Mouse (Mus musculus): ENCODE measurements at regions not wholly inside any gene's neighbourhood (a gene's known extent, or its start where the extent isn't known, plus 50 kb on each side); places are given as distances from the start of the nearest gene placed in this dataset.

DNA sequence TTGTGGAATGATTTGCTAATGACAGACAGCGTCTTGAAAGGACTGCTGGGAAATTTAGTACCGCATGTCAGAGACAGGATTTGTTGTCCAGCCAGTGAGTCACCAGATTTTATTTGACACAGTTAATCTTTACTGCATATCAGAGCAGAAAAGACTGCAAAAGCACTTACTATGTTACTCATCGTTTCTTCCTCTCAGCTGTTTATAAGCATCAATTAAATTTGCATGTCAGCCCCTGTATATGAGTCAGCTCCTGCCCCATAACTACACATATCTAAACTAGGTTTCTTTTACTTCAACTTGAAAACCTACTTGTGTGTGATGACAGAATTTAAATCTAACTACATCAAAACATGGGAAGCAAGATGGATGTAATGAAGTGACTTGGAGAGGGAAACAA lies 440.4 kb upstream of the Dppa4 start:
- TF ChIP-seq GATA2 (IDR thresholded peaks at IDR 0.05; ENCODE audit: borderline replicate concordance, low read depth, low read length) (no peak), TAL1 (conservative IDR thresholded peaks at IDR 0.05; ENCODE audit: low read depth, low read length) (no peak), GATA1 (IDR thresholded peaks at IDR 0.05; ENCODE audit: borderline replicate concordance, low read length) (no peak), CTCF (IDR thresholded peaks at IDR 0.05; ENCODE audit: low read depth, low read length) (no peak), POLR2AphosphoS5 (IDR thresholded peaks at IDR 0.05; ENCODE audit: insufficient replicate concordance, low read depth, low read length) (no peak)
- H3K4me3 ChIP-seq (ENCODE audit: low read depth, low read length) = no peak overlapping the region
- ATAC-seq (ENCODE audit: extremely low read depth, insufficient number of reproducible peaks, low FRiP score, poor library complexity, severe bottlenecking) = no peak

DNA sequence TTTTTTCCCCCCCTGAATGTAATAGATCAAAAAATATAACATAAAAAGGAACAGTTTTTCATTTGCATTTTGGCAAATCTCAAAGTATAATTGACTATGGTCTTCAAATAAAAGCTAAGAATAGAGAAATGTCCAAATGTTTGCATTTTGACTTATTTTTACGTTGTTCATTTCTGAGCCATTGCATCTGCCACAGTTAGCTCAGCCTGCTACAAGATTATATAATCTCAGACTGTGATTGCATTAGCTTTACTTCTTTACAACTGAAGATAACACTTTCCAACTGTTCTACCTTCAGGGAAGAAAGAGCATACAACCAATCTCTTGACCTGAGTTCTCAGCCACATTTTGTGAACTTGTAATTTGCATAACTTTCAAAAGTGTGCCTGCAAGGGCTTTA lies 431.9 kb upstream of the Dppa4 start:
- Histone ChIP-seq H3K27me3 (ENCODE audit: insufficient read depth, low read length) (no peaks in the 10 kb centered on the region), H3K4me3 (ENCODE audit: low read depth, low read length) (no peak overlapping the region), H3K36me3 (replicated peaks) (no peaks in the 10 kb centered on the region), H3K9me3 (replicated peaks) (no peaks in the 10 kb centered on the region), H3K4me1 (ENCODE audit: insufficient read depth, low read depth, low read length) (no peaks in the 10 kb centered on the region)
- no peak for TF ChIP-seq GATA1 (IDR thresholded peaks at IDR 0.05; ENCODE audit: borderline replicate concordance, low read length)
- no peak for TF ChIP-seq POLR2AphosphoS5 (IDR thresholded peaks at IDR 0.05; ENCODE audit: insufficient replicate concordance, low read depth, low read length)
- TF ChIP-seq GATA2 (IDR thresholded peaks at IDR 0.05; ENCODE audit: borderline replicate concordance, low read depth, low read length) = no peak
- TF ChIP-seq TAL1 (conservative IDR thresholded peaks at IDR 0.05; ENCODE audit: low read depth, low read length) = no peak
- TF ChIP-seq CTCF (IDR thresholded peaks at IDR 0.05; ENCODE audit: low read depth, low read length) = no peak
- DNase-seq (ENCODE audit: low spot score) (no peak), ATAC-seq (ENCODE audit: extremely low read depth, insufficient number of reproducible peaks, low FRiP score, poor library complexity, severe bottlenecking) (no peak)

More for the DNA sequence above, 440.4 kb upstream of the Dppa4 start:
- no peak for DNase-seq (ENCODE audit: low spot score)
- Histone ChIP-seq H3K27me3 (ENCODE audit: insufficient read depth, low read length) (no peaks in the 10 kb centered on the region), H3K4me1 (ENCODE audit: insufficient read depth, low read depth, low read length) (no peaks in the 10 kb centered on the region), H3K9me3 (replicated peaks) (no peaks in the 10 kb centered on the region), H3K36me3 (replicated peaks) (no peaks in the 10 kb centered on the region)

DNA sequence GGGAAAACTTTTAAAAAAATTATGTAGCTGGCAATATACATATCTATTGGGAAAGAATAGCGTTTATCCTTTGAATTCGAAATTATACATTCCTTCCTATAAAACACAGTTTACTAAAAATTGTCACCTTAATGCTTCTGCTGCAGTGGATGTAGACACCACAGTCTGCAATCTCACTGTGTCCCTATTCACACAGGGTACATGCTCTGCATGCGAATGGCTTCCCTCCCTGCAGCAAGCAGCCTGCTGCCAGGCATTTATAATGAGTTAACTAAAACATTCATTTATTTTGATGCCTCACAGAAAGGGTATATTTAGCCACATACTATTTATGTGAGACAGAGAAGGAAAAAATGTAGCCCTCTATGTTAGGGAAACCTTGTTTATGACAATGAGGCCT lies 423.7 kb upstream of the Dppa4 start:
- H3K9me3 ChIP-seq (replicated peaks) = no peaks in the 10 kb centered on the region
- H3K4me1 ChIP-seq (ENCODE audit: insufficient read depth, low read depth, low read length) = no peaks in the 10 kb centered on the region
- H3K36me3 ChIP-seq (replicated peaks) = no peaks in the 10 kb centered on the region
- ATAC-seq (ENCODE audit: extremely low read depth, insufficient number of reproducible peaks, low FRiP score, poor library complexity, severe bottlenecking) (no peak), DNase-seq (ENCODE audit: low spot score) (no peak)
- no peak overlapping the region for H3K4me3 ChIP-seq (ENCODE audit: low read depth, low read length)
- TF ChIP-seq TAL1 (conservative IDR thresholded peaks at IDR 0.05; ENCODE audit: low read depth, low read length) = no peak
- TF ChIP-seq CTCF (IDR thresholded peaks at IDR 0.05; ENCODE audit: low read depth, low read length) = no peak
- TF ChIP-seq POLR2AphosphoS5 (IDR thresholded peaks at IDR 0.05; ENCODE audit: insufficient replicate concordance, low read depth, low read length) = no peak
- no peak for TF ChIP-seq GATA1 (IDR thresholded peaks at IDR 0.05; ENCODE audit: borderline replicate concordance, low read length)
- TF ChIP-seq GATA2 (IDR thresholded peaks at IDR 0.05; ENCODE audit: borderline replicate concordance, low read depth, low read length) = no peak
- no peaks in the 10 kb centered on the region for H3K27me3 ChIP-seq (ENCODE audit: insufficient read depth, low read length)

DNA sequence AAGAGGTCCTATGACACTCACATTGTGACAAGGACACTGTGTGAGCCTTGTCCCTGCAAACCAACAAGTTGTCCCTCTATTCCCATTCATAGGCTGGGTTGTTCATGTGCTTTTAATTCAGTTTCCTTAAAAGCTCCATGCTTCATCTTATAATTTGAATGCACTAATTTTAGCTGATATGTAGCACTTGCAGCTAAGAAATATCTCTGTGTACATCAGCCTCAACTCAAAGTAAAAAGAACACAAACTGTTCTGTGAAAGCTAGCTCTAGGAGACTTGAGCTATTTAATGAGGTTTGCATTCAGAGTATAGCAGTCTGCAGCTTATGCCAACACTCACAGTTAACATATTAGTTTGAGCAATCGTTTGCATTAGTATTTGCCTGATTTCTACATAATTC lies 408.3 kb upstream of the Dppa4 start:
- ATAC-seq (ENCODE audit: extremely low read depth, insufficient number of reproducible peaks, low FRiP score, poor library complexity, severe bottlenecking) = no peak
- Histone ChIP-seq H3K4me3 (ENCODE audit: low read depth, low read length) (no peak overlapping the region), H3K9me3 (replicated peaks) (no peaks in the 10 kb centered on the region), H3K4me1 (ENCODE audit: insufficient read depth, low read depth, low read length) (no peaks in the 10 kb centered on the region), H3K36me3 (replicated peaks) (no peaks in the 10 kb centered on the region), H3K27me3 (ENCODE audit: insufficient read depth, low read length) (no peaks in the 10 kb centered on the region)
- DNase-seq (ENCODE audit: low spot score) = no peak
- TF ChIP-seq TAL1 (conservative IDR thresholded peaks at IDR 0.05; ENCODE audit: low read depth, low read length) (no peak), GATA1 (IDR thresholded peaks at IDR 0.05; ENCODE audit: borderline replicate concordance, low read length) (no peak), POLR2AphosphoS5 (IDR thresholded peaks at IDR 0.05; ENCODE audit: insufficient replicate concordance, low read depth, low read length) (no peak), GATA2 (IDR thresholded peaks at IDR 0.05; ENCODE audit: borderline replicate concordance, low read depth, low read length) (no peak), CTCF (IDR thresholded peaks at IDR 0.05; ENCODE audit: low read depth, low read length) (no peak)

DNA sequence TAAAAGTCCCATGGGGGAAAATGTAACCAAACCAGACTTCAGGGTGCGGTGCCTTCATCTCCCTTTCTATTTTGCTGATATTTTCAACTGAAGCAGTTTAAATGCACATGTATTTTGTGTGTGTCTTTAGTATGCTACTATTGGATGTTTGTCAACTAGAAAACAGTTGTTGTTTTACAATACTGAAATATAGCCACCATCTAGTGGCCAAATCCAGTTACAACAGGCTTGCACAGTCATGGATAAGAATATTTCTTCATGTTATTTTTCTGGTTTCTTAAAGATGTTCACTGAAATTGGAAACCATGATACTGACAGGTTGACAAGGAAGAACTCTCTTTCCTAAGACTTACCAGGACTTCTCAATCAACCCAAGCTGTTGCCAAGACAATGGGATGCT lies 400.1 kb upstream of the Dppa4 start:
- no peak for TF ChIP-seq GATA1 (IDR thresholded peaks at IDR 0.05; ENCODE audit: borderline replicate concordance, low read length)
- no peak for TF ChIP-seq GATA2 (IDR thresholded peaks at IDR 0.05; ENCODE audit: borderline replicate concordance, low read depth, low read length)
- no peak for TF ChIP-seq CTCF (IDR thresholded peaks at IDR 0.05; ENCODE audit: low read depth, low read length)
- DNase-seq (ENCODE audit: low spot score) (no peak), ATAC-seq (ENCODE audit: extremely low read depth, insufficient number of reproducible peaks, low FRiP score, poor library complexity, severe bottlenecking) (no peak)
- H3K9me3 ChIP-seq (replicated peaks) = no peaks in the 10 kb centered on the region
- no peaks in the 10 kb centered on the region for H3K36me3 ChIP-seq (replicated peaks)
- no peaks in the 10 kb centered on the region for H3K27me3 ChIP-seq (ENCODE audit: insufficient read depth, low read length)
- H3K4me1 ChIP-seq (ENCODE audit: insufficient read depth, low read depth, low read length) = no peaks in the 10 kb centered on the region
- no peak overlapping the region for H3K4me3 ChIP-seq (ENCODE audit: low read depth, low read length)

DNA sequence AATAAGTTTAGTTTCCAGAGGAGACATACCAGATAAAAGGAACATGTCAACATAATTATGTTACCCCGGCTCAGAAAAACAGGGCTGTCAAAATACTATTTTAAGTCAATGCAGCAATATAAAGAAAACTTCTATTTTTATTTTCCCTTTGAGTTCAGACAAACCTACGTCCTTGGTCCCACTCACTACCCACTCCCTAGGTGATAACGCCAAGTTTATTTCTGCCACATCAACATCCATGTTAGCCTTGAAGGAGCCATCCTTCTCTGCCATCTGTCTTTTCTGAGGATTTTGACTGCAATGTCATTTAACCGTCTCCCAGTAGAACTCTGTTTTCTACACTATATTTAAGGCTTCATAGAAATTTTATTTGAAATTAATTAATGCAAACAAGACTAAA lies 396.5 kb upstream of the Dppa4 start:
- H3K4me1 ChIP-seq (ENCODE audit: insufficient read depth, low read depth, low read length) = no peaks in the 10 kb centered on the region
- H3K36me3 ChIP-seq (replicated peaks) = no peaks in the 10 kb centered on the region
- H3K27me3 ChIP-seq (ENCODE audit: insufficient read depth, low read length) = no peaks in the 10 kb centered on the region
- no peak for TF ChIP-seq CTCF (IDR thresholded peaks at IDR 0.05; ENCODE audit: low read depth, low read length)
- no peak for DNase-seq (ENCODE audit: low spot score)
- ATAC-seq (ENCODE audit: extremely low read depth, insufficient number of reproducible peaks, low FRiP score, poor library complexity, severe bottlenecking) = no peak
- no peak overlapping the region for H3K4me3 ChIP-seq (ENCODE audit: low read depth, low read length)
- H3K9me3 ChIP-seq (replicated peaks) = no peaks in the 10 kb centered on the region

DNA sequence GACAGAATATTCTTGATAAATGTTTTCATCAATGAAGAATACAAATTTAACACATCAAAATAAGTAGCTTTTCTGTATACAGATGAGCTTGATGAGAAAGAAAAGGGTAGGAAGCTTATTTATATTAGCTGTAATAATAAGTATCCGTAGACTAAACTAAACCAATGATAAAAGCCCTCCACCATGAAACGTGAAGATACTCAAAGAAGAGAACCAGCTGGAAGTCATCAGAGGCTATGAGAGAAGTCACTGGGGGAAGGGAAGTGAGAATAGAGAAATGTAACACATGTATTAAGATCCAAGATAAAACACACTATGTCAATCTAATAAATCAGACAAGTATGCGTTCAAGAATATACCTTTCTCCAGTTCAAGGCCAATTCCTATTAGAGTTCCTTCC lies 382.7 kb upstream of the Dppa4 start:
- Histone ChIP-seq H3K4me1 (ENCODE audit: insufficient read depth, low read depth, low read length) (no peaks in the 10 kb centered on the region), H3K36me3 (replicated peaks) (no peaks in the 10 kb centered on the region), H3K4me3 (ENCODE audit: low read depth, low read length) (no peak overlapping the region), H3K9me3 (replicated peaks) (no peaks in the 10 kb centered on the region), H3K27me3 (ENCODE audit: insufficient read depth, low read length) (no peaks in the 10 kb centered on the region)
- TF ChIP-seq GATA2 (IDR thresholded peaks at IDR 0.05; ENCODE audit: borderline replicate concordance, low read depth, low read length) = no peak
- no peak for TF ChIP-seq TAL1 (conservative IDR thresholded peaks at IDR 0.05; ENCODE audit: low read depth, low read length)
- TF ChIP-seq GATA1 (IDR thresholded peaks at IDR 0.05; ENCODE audit: borderline replicate concordance, low read length) = no peak
- no peak for TF ChIP-seq POLR2AphosphoS5 (IDR thresholded peaks at IDR 0.05; ENCODE audit: insufficient replicate concordance, low read depth, low read length)
- no peak for TF ChIP-seq CTCF (IDR thresholded peaks at IDR 0.05; ENCODE audit: low read depth, low read length)
- ATAC-seq (ENCODE audit: extremely low read depth, insufficient number of reproducible peaks, low FRiP score, poor library complexity, severe bottlenecking) = no peak
- DNase-seq (ENCODE audit: low spot score) = no peak
